Mouse (Mus musculus) bone marrow, adult 2 months (tissue): ENCODE measurements at regions not wholly inside any gene's neighbourhood (a gene's known extent, or its start where the extent isn't known, plus 50 kb on each side); places are given as distances from the start of the nearest gene placed in this dataset.

Experiments used
- H3K27ac ChIP-seq: fragments of 200-500 bp; 2 replicates; pipeline ENCODE4 v1.5.1; 2012; ENCODE audit warnings: low read depth, mild to moderate bottlenecking, control low read depth, inconsistent platforms, low read length; ENCODE audit not compliant: control insufficient read depth, poor library complexity, insufficient read depth
- H3K4me1 ChIP-seq: fragments of 200-500 bp; 2 replicates; pipeline ENCODE4 v1.6.1; 2011; ENCODE audit warnings: low read length; ENCODE audit not compliant: control insufficient read depth, insufficient read depth
- H3K4me3 ChIP-seq: fragments of 200-500 bp; replicated peaks from 2 replicates; pipeline ENCODE3; 2011; ENCODE audit warnings: mild to moderate bottlenecking, low read depth, low read length, control low read depth; ENCODE audit not compliant: control insufficient read depth
- CTCF ChIP-seq: fragments of 200-500 bp; IDR thresholded peaks from 2 replicates; pipeline ENCODE4 v1.5.1; 2011; ENCODE audit warnings: low read length, control low read depth; ENCODE audit not compliant: control insufficient read depth, insufficient read depth
- POLR2A ChIP-seq: fragments of 200-500 bp; IDR thresholded peaks from 2 replicates; pipeline ENCODE4 v1.6.1; 2011; ENCODE audit warnings: low read depth, mild to moderate bottlenecking, control low read depth, low read length, borderline replicate concordance; ENCODE audit not compliant: control insufficient read depth
- WGBS: fragments of 180-500 bp; shearing (Covaris S2); methylation state at CpG from one replicate; pipeline ENCODE4 v1.1.7; 2018; 5-methylcytosine and 5-hydroxymethylcytosine counted together

DNA sequence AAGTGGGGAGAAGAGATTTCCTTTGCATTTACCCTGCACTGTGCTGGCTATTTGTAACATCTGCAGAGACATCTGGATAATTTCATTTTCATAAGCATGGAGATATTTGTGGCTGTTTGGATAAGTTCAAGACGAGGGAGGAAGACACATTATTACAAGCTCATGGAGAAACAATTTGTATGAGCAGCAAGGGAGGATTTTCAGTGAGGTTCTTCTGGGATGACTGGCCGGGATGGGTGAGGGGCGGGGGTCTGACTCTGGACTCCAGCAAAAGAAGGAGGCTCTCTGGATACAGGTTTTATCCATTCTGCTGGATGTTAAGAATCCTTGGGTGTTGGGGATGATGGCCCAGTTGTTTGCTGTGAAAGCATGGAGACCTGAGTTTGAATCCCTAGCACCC is 246.5 kb upstream of the 9630041A04Rik start:
- Histone ChIP-seq H3K4me3 (no peak overlapping the region), H3K4me1 (no peaks in the 10 kb centered on the region), H3K27ac (no peak overlapping the region)
- TF ChIP-seq CTCF, result no peak
- no peak for TF ChIP-seq POLR2A
- 67% methylated on average over 3 of the region's 3 CpGs for WGBS

DNA sequence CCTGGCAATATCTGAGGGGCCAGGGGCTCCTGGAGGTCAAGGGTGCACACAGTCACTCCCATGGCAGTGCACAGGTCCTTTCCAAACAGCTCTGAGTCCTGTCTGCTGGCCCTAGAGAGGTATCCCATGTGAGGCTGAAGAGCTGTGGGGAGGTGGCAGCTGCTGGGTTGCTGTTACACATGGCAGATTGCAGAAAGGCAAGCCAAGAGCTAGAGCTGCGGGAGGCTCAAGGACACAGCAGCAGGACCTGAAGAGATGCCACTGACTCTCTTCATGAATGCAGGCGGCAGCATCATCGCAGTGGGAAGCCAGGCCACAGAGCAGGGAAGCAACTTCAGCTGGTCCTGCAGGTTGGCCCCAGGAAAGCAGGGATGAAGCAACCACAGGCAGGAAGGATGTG is 247.7 kb upstream of the 9630041A04Rik start:
- Histone ChIP-seq H3K4me3 (no peak overlapping the region), H3K27ac (no peak overlapping the region), H3K4me1 (no peaks in the 10 kb centered on the region)
- 69% methylated on average over 3 of the region's 3 CpGs for WGBS
- TF ChIP-seq CTCF, result no peak
- no peak for TF ChIP-seq POLR2A

DNA sequence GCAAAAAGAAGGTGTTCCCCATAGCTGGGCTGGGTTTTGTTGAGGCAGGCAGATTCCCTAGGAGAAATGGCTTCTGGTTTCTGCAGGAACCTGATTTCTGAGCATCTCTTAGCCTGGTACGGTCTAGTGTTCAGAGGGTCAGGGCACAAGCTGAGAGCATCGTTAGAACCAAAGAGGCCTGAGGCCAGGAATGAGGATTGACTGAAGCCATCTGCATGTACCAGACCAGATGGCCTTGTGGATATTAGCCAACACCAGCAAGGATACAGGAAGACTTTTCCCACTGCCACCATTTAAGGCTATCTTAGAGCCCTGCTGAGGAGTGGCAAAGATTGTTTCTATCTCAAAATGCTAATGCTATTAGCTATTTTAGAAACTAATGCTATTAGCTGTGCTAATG is 248.2 kb upstream of the 9630041A04Rik start:
- Histone ChIP-seq H3K4me1 (no peaks in the 10 kb centered on the region), H3K4me3 (no peak overlapping the region), H3K27ac (no peak overlapping the region)
- no peak for TF ChIP-seq CTCF
- TF ChIP-seq POLR2A, result no peak
- 83% methylated on average over 2 of the region's 2 CpGs for WGBS

DNA sequence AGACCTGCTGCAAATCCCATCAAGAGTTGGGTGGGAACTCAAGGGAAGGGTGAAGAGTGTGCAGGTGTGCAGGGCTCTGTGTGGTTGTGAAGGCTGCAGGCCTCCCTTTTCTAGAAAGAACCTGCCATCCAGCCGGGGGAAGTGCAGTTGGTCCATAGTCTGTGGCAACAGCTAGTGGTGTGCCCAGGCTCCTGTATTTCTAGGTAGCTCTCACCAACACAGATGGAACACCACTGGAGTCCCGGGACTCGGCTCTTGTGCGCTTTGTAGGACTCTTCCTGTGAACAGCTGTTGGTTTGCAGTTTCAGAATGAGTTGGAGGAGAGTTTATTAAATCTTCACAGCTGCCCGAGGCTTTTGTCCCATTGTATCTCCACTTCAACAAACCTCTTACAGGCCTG is 248.7 kb upstream of the 9630041A04Rik start:
- TF ChIP-seq CTCF (no peak), POLR2A (no peak)
- H3K4me3 ChIP-seq, result no peak overlapping the region
- H3K27ac ChIP-seq, result no peak overlapping the region
- H3K4me1 ChIP-seq, result no peaks in the 10 kb centered on the region
- WGBS, result 66% methylated on average over 5 of the region's 5 CpGs

DNA sequence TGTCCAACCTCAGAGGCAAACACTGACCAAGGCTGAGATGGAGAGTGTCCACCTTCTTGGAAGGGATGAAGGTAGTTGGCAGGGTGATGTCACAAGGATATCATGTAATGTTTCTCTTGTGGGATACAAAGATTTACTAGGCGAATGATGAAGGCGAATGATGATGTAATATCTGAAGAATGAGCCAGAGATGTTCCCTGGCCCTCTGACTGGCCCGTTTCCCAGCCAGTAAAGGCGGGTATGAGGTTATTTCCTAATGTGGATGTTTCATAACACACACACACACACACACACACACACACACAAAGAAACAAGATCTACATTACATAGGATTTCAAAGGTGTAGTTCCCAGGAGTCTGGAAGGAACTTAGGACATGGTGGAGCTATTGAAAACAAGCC is 249.1 kb upstream of the 9630041A04Rik start:
- WGBS, result 74% methylated on average over 4 of the region's 4 CpGs
- Histone ChIP-seq H3K27ac (no peak overlapping the region), H3K4me3 (no peak overlapping the region), H3K4me1 (no peaks in the 10 kb centered on the region)
- TF ChIP-seq POLR2A (no peak), CTCF (no peak)

DNA sequence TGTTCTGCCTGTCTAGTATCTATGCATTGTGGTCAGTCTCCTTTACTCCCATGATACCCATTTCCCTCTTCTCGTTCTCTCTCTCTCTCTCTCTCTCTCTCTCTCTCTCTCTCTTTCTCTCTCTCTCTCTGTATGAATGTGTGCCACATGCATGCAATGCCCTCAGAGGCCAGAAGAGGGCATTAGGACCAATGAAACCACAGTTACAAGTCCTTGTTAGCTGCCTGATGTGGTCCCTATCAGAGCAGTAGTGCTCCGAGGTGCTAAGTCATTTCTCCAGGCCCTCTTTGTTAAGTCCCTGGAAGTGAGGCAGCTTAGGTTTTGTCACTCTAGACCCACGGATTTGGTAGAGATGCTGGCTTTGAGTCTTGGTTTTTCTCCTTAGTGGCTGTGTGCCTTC is 250.2 kb upstream of the 9630041A04Rik start:
- H3K27ac ChIP-seq, result no peak overlapping the region
- H3K4me3 ChIP-seq, result no peak overlapping the region
- WGBS, result 15% methylated on average over 3 of the region's 3 CpGs
- TF ChIP-seq CTCF, result no peak
- no peak for TF ChIP-seq POLR2A
- no peaks in the 10 kb centered on the region for H3K4me1 ChIP-seq

DNA sequence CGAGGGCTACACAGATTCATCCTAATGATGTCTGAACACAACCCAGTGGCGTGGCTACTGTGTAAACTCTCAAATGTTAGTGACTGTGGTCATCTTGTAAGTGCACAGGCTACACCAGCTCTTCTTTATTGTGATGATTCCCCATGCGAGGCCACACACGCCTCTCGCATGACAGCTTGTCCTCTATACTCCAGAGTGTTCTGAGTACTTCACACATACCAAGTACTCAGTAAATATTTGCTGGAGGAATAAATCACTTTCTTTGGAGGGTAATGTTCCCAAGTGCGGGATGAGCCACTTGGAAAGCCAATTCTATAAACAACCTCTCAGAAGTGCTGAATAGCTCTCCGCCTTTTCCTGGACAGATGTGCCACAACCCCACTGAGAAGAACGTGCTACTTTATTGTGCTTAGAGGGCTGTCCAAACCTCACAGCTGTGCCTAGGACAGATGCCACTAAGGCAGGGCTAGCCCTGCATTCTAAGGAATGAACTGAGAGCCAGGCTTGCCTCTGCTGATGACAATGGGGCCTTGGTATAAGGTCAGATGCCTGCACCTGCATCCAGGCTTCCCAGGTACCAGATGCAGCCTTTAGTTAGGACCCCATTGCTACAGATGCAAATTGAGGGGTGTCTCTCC is 250.7 kb upstream of the 9630041A04Rik start:
- Histone ChIP-seq H3K27ac (no peak overlapping the region), H3K4me3 (no peak overlapping the region), H3K4me1 (no peaks in the 10 kb centered on the region)
- no peak for TF ChIP-seq CTCF
- TF ChIP-seq POLR2A, result no peak
- WGBS, result 64% methylated on average over 8 of the region's 8 CpGs

DNA sequence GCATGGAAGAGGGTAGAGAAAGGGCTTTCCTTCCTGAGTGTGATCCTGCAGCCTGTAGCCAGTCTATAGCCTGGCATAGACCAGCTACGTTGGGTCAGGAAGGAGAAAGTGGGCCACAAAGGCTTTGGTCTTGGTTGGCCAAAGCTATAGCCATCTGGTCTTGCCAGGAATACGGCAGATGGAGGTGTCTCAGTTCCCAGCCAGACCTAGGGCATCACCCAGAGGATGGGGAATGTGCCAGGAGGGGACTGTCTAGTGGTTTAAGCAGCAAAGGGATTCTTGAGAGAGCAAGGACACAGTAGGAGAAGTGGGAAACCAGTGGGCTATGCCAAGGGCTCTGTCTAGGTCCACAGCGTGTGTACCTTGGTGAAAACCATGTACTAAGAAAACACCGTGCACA is 251.3 kb upstream of the 9630041A04Rik start:
- Histone ChIP-seq H3K27ac (no peak overlapping the region), H3K4me1 (no peaks in the 10 kb centered on the region), H3K4me3 (no peak overlapping the region)
- TF ChIP-seq POLR2A (no peak), CTCF (no peak)
- 69% methylated on average over 4 of the region's 4 CpGs for WGBS

DNA sequence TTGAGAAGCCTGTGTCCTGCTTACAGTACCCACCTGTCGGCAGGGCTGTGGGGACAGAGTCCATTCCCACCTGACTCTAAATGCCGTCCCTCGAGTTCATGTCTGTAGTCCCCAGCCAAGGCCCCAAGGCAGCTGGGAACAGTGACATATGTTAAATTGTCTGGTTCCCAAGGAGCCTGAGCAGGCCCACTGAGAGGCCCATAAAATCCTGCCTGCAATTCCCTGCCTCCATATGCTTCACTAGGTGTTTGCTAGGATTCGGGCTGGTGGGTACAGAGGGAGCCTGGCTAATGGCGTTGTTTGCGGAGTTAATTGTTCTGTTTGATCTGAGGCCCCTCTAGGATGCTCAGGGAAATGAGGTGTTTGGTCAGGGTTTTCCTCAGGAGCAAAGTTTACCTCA is 258.8 kb upstream of the 9630041A04Rik start:
- 53% methylated on average over 6 of the region's 6 CpGs for WGBS
- TF ChIP-seq POLR2A (no peak), CTCF (no peak)
- H3K27ac ChIP-seq, result no peak overlapping the region
- H3K4me1 ChIP-seq, result no peaks in the 10 kb centered on the region
- no peak overlapping the region for H3K4me3 ChIP-seq
